Mouse (Mus musculus) lung, adult 2 months (tissue): ENCODE results near the gene Adprh. TPM values are rescaled to one million over a fixed set of nuclear protein-coding genes. Genes with fewer than 3 reads are reported as not detected.

ENCODE experiments used
- DNase-seq: peaks from one replicate; pipeline ENCODE4 v3.0.0; 2022
- H3K4me1 ChIP-seq: fragments of 200-500 bp; 2 replicates; pipeline ENCODE4 v1.6.1; 2011; ENCODE audit warnings: low read length; ENCODE audit not compliant: control insufficient read depth, insufficient read depth
- H3K4me3 ChIP-seq: fragments of 200-500 bp; replicated peaks from 2 replicates; pipeline ENCODE3; 2011; ENCODE audit warnings: low read depth, mild to moderate bottlenecking, control low read depth, low read length; ENCODE audit errors: extremely low read depth
- CTCF ChIP-seq: fragments of 200-500 bp; IDR thresholded peaks from 2 replicates; pipeline ENCODE4 v1.5.1; 2011; ENCODE audit warnings: mild to moderate bottlenecking, low read length, control low read depth; ENCODE audit not compliant: insufficient read depth
- POLR2A ChIP-seq: fragments of 200-500 bp; IDR thresholded peaks from 2 replicates; pipeline ENCODE4 v1.6.1; 2011; ENCODE audit warnings: low read depth, mild to moderate bottlenecking, control low read depth, low read length, borderline replicate concordance; ENCODE audit errors: extremely low read depth
- WGBS: fragments of 180-500 bp; shearing (Covaris S2); methylation state at CpG from one replicate; pipeline ENCODE4 v1.1.7; 2018; 5-methylcytosine and 5-hydroxymethylcytosine counted together
- polyA plus RNA-seq: library from polyadenylated mRNA; depleted of rRNA; stranded (reverse); fragments of >200 nt; gene quantifications from 2 replicates; pipeline ENCODE4 v1.2.3, GENCODE M21; 2012

Adprh gene
- polyA plus RNA-seq, 1 experiment: 27.0 TPM

GRCm38 (mm10) chr16:38476312-38477240, 24.1 kb upstream of the Adprh start:
- WGBS: 5% methylated on average over 34 of the region's 34 CpGs
- Histone ChIP-seq H3K4me1 (no peaks in the 10 kb centered on the region), H3K4me3 (peak overlapping the region; percentile 56)
- TF ChIP-seq POLR2A (no peak), CTCF (no peak)
- DNase-seq: peak; percentile 43

GRCm38 (mm10) chr16:38475681-38476311, 23.3 kb upstream of the Adprh start:
- 38% methylated on average over 4 of the region's 4 CpGs for WGBS
- TF ChIP-seq CTCF (no peak), POLR2A (no peak)
- Histone ChIP-seq H3K4me1 (no peaks in the 10 kb centered on the region), H3K4me3 (no peak overlapping the region)
- no peak for DNase-seq

DNA sequence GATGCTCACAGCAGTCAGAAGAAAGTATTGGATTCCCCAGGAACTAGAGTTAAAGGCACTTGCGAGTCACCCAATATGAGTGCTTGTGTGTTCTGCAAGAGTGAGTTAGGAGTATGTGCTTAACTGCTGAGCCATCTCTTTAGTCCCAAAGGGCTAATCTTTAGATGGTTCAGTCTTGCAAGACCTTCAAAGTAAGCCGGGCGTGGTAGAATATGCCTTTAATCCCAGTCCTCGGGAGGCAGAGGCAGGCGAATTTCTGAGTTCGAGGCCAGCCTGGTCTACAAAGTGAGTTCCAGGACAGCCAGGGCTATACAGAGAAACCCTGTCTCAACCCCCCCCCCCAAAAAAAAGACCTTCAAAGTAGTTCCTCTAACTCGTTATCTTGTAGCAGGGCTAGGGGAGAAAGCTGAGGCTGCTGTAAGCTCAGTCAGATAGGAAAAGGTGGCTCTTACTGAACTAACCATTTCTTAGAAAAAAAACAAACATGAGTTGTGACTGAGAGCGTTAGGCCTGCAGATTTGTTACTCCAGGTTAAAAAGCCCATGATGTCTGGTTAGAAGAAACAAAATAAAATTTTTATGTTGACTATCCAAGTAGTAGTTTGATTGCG, 22.3 kb upstream of the Adprh start:
- Histone ChIP-seq H3K4me3 (no peak overlapping the region), H3K4me1 (no peaks in the 10 kb centered on the region)
- 91% methylated on average over 9 of the region's 9 CpGs for WGBS
- no peak for DNase-seq
- TF ChIP-seq POLR2A: no peak
- TF ChIP-seq CTCF: no peak

DNA sequence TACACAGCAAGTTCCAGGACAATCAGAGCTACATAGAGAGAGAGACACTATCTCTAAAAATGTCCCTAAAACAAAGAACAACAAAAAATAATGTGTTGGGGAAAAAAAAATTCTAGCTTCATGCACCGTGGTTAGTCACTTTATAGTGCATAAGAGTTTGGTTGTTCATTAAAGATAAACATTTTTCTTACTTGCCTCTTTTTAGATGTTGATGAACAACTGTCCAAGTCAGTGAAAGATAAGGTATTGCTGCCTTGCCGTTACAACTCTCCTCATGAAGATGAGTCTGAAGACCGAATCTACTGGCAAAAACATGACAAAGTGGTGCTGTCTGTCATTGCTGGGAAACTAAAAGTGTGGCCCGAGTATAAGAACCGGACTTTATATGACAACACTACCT, 21.2 kb upstream of the Adprh start:
- Histone ChIP-seq H3K4me1 (no peaks in the 10 kb centered on the region), H3K4me3 (no peak overlapping the region)
- no peak for TF ChIP-seq CTCF
- TF ChIP-seq POLR2A: no peak
- 84% methylated on average over 5 of the region's 5 CpGs for WGBS
- no peak for DNase-seq

DNA sequence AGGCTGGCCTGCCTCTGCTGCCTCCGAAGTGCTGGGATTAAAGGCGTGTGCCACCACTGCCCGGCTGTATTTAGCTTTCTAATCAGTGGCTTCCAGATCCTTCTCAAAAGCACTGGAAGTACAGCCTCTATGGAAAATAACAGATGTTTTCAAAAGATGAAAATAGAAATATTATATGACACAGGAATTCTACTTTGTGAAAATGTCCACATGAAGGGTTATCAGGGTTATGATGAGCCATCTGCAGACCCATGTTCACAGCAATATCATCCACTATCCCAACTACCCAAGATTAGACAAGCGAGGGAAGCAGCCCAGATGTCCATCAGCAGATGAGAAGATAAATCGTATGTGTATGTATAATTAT, 20.0 kb upstream of the Adprh start:
- Histone ChIP-seq H3K4me3 (no peak overlapping the region), H3K4me1 (no peaks in the 10 kb centered on the region)
- no peak for TF ChIP-seq CTCF
- TF ChIP-seq POLR2A: no peak
- DNase-seq: no peak
- 84% methylated on average over 5 of the region's 5 CpGs for WGBS

DNA sequence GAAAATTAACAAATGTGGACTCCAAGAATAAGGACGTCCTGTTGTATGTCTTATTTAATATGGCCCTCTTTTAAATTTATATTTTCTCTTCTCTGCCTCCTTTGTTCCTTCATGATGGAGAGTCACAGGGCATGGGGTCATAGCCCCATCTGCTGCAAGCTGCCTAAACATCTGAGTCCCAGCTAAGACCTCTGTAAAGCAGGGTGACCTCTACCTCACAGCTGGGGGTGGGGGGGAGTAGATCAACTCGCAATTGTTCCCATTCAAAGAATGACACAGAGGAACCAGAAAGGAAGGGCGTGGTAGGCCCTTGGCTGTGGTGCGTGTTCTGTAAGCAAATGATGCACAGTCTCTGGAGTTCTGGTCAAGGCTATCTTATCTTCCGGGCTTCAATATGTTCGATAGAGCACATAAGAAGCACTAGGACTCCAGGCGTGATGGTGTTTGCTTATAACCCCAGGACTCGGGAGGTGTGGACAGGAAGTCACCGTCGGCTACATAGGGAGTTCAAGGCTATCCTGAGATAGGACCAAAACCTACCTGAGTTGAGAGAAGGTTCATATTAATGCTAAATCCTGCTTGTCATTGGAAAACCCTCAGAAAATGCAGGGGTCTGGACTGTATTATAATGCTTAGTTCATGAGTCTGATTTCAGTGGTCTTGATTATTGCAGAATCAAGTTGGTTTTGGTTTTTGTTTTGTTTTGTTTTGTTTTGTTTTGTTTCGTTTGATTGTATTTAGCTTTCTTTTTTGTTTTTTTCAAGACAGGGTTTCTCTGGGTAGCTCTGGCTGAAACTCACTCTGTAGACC, 19.4 kb upstream of the Adprh start:
- WGBS: 52% methylated on average over 11 of the region's 11 CpGs
- no peak overlapping the region for H3K4me3 ChIP-seq
- TF ChIP-seq CTCF: no peak
- no peak for TF ChIP-seq POLR2A
- no peak for DNase-seq
- no peaks in the 10 kb centered on the region for H3K4me1 ChIP-seq

DNA sequence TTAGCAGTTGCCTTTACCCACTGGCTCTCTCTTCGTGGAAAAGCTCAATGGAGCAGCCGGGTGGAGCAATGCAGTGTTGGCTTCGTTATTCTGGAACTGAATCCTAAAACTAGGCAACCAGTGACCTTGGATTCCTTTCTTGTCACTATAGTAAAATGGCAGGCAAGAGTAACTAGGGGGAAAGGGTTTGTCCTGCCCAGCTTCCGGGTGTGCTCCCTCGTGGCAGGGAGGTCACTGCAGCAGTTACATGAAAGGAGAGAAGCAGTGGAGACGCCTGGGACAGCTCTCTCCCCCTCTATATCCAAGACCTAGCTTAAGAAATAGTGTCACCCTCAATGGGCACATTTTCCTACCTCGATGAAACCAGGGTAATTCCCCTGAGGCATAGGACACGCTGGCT, 16.9 kb upstream of the Adprh start:
- no peak for DNase-seq
- Histone ChIP-seq H3K4me1 (no peaks in the 10 kb centered on the region), H3K4me3 (no peak overlapping the region)
- 77% methylated on average over 8 of the region's 8 CpGs for WGBS
- TF ChIP-seq CTCF: no peak
- no peak for TF ChIP-seq POLR2A

- no peaks in the 10 kb centered on the region for H3K4me1 ChIP-seq
- DNase-seq: no peak
- H3K4me3 ChIP-seq: no peak overlapping the region
- WGBS: 31% methylated on average over 3 of the region's 3 CpGs
- TF ChIP-seq CTCF: no peak
- TF ChIP-seq POLR2A: no peak
These were observed 16.2 kb upstream of the Adprh start for GRCm38 (mm10) chr16:38468706-38469018.

GRCm38 (mm10) chr16:38467917-38468705, 15.6 kb upstream of the Adprh start:
- TF ChIP-seq POLR2A: no peak
- DNase-seq: no peak
- WGBS: 73% methylated on average over 8 of the region's 8 CpGs
- Histone ChIP-seq H3K4me1 (no peaks in the 10 kb centered on the region), H3K4me3 (no peak overlapping the region)
